ENCODE assay signal across 7 mouse cellular contexts in the genomic region with DNA sequence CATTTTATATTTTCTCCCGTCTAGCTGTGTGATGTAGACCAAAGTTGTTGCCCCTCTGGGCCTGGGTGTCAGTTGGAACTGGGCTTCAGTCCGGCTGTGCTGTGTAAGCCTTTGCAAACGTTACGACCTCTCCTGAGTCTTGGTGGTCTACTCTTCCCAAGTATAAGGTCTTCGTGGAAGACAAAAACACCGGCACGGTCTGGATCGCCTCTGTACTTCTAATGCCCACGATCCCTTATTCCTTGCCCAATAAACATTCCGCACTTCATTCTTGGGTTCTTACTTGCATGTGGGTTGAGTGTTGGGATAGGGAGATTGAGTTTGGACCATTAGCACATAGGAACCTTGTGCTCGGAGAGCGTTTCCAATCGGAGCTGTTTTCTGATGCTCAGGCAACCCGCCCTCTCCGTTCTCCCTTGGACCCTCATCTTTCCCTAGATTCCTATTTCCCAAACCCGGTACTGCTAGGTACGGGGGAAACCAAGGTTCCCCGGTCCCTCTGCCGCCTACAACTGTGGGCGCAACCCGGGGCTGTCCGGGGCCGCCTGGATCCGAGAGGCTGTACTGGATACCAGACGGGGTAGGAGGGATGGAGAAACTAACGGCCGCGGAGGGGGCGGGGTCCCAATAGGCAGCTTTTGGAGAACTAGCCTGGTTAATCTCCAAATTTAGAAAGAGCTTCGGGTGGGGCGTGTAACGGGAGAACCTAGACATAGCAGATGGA. TPM values are rescaled to one million over a fixed set of nuclear protein-coding genes. Genes with fewer than 3 reads are reported as not detected.
DNase-seq lines count a peak whose midpoint lies in the region; ATAC-seq lines count a peak whose summit lies in the region.

No protein-coding gene starts in this region.

- H3K4me1 ChIP-seq in forebrain, embryonic 15.5 days, result peaks cover 60% of the 10 kb centered on the region

- no peak overlapping the region for H3K27ac ChIP-seq in forebrain, embryonic 15.5 days (replicated peaks)

- ATAC-seq in forebrain, embryonic 15.5 days (replicated peaks), result no peak
- peak; percentile 6; the same call in 1 of the 2 replicates for ATAC-seq in megakaryocyte progenitor cell, adult 5-6 weeks (replicated peaks; ENCODE audit: poor library complexity)
- ATAC-seq in monocyte, adult 5-6 weeks (replicated peaks; ENCODE audit: insufficient number of reproducible peaks, low FRiP score, low TSS enrichment, poor library complexity, severe bottlenecking), result no peak

- DNase-seq in layer of hippocampus, postnatal 14 days (ENCODE audit: low spot score in 2 of 2), result peak; percentile 55 to 63
- DNase-seq in layer of hippocampus, adult 9-11 months, result no peak
- peak; percentile 57 for DNase-seq in cerebellum, postnatal 14 days
- no peak for DNase-seq in urinary bladder, postnatal 4 days (ENCODE audit: low spot score in 2 of 2)

- H3K4me3 ChIP-seq in forebrain, embryonic 15.5 days, result peak overlapping the region; percentile 73

- peak overlapping the region; percentile 84 for H3K4me2 ChIP-seq in forebrain, embryonic 15.5 days (replicated peaks)

- no peaks in the 10 kb centered on the region for H3K9me3 ChIP-seq in forebrain, embryonic 15.5 days

- peaks cover 46% of the 10 kb centered on the region for H3K27me3 ChIP-seq in forebrain, embryonic 15.5 days

- no peaks in the 10 kb centered on the region for H3K36me3 ChIP-seq in forebrain, embryonic 15.5 days

- 8% methylated on average over 32 of the region's 32 CpGs for WGBS in forebrain, embryonic 15.5 days

- H3K9ac ChIP-seq in forebrain, embryonic 15.5 days (replicated peaks), result peak overlapping the region; percentile 83

RNA-seq across cellular contexts. Expression of gene Zfp580, which starts 2.3 kb away (rescaled TPM):
- 10 to 100 TPM; 57.8 to 63.2 TPM for total RNA-seq in layer of hippocampus, postnatal 14 days (2021)
- 53.0 and 54.1 TPM in 2 replicates for polyA plus RNA-seq in forebrain, embryonic 15.5 days (2015; fragmentation: Nextera tagmentation; extraction: Ambion mirVana)
- total RNA-seq in megakaryocyte progenitor cell, adult 5-6 weeks (2015), result 2.3 and 3.0 TPM in 2 replicates
- 0.24 and 0.67 TPM in 2 replicates for total RNA-seq in megakaryocyte progenitor cell, adult 5-6 weeks (2017)
- total RNA-seq in monocyte, adult 5-6 weeks (2017), result not detected in 3 replicates

RNA-seq across cellular contexts. Expression of gene U2af2, which starts 8.3 kb away (rescaled TPM):
- total RNA-seq in layer of hippocampus, postnatal 14 days (2021), result 100 to 1,000 TPM; 163 to 176 TPM
- 136 TPM in 2 replicates for polyA plus RNA-seq in forebrain, embryonic 15.5 days (2015; fragmentation: Nextera tagmentation; extraction: Ambion mirVana)
- total RNA-seq in megakaryocyte progenitor cell, adult 5-6 weeks (2015), result 99.3 TPM in 2 replicates
- 225 and 247 TPM in 2 replicates for total RNA-seq in megakaryocyte progenitor cell, adult 5-6 weeks (2017)
- 119 to 185 TPM (median 151 TPM) in 3 replicates for total RNA-seq in monocyte, adult 5-6 weeks (2017)

RNA-seq across cellular contexts. Expression of gene Zfp784, which starts 15.4 kb away (rescaled TPM):
- 1 to 10 TPM; 5.3 to 7.0 TPM for total RNA-seq in layer of hippocampus, postnatal 14 days (2021)
- 7.8 and 8.5 TPM in 2 replicates for polyA plus RNA-seq in forebrain, embryonic 15.5 days (2015; fragmentation: Nextera tagmentation; extraction: Ambion mirVana)
- 0.72 and 1.5 TPM in 2 replicates for total RNA-seq in megakaryocyte progenitor cell, adult 5-6 weeks (2015)
- total RNA-seq in megakaryocyte progenitor cell, adult 5-6 weeks (2017), result 1.6 and 1.7 TPM in 2 replicates
- total RNA-seq in monocyte, adult 5-6 weeks (2017), result 3.0 to 3.8 TPM (median 3.1 TPM) in 3 replicates

RNA-seq across cellular contexts. Expression of gene 4632433K11Rik, which starts 19.7 kb away (rescaled TPM):
- not detected for total RNA-seq in layer of hippocampus, postnatal 14 days (2021)
- not detected in 2 replicates for polyA plus RNA-seq in forebrain, embryonic 15.5 days (2015; fragmentation: Nextera tagmentation; extraction: Ambion mirVana)
- total RNA-seq in megakaryocyte progenitor cell, adult 5-6 weeks (2015), result not detected in 2 replicates
- total RNA-seq in megakaryocyte progenitor cell, adult 5-6 weeks (2017), result 0.88 TPM in 1 of 2 replicates, not detected in the other
- total RNA-seq in monocyte, adult 5-6 weeks (2017), result 1.4 to 1.5 TPM in 2 of 3 replicates, not detected in the other

RNA-seq across cellular contexts. Expression of gene Epn1, which starts 26.4 kb away (rescaled TPM):
- 100 to 1,000 TPM; 479 to 480 TPM for total RNA-seq in layer of hippocampus, postnatal 14 days (2021)
- 94.5 and 96.9 TPM in 2 replicates for polyA plus RNA-seq in forebrain, embryonic 15.5 days (2015; fragmentation: Nextera tagmentation; extraction: Ambion mirVana)
- 41.0 and 42.0 TPM in 2 replicates for total RNA-seq in megakaryocyte progenitor cell, adult 5-6 weeks (2015)
- 37.0 and 51.5 TPM in 2 replicates for total RNA-seq in megakaryocyte progenitor cell, adult 5-6 weeks (2017)
- 65.8 to 88.9 TPM (median 80.5 TPM) in 3 replicates for total RNA-seq in monocyte, adult 5-6 weeks (2017)

Comparison
In these comparisons a context has a peak if more than half of its experiments do, and no peak if none do; other contexts are left out.
1. DNase-seq: peak in layer of hippocampus, postnatal 14 days (2 of 2) and cerebellum, postnatal 14 days (2 of 2); none in layer of hippocampus, adult 9-11 months (single experiment) and urinary bladder, postnatal 4 days (0 of 2).
2. RNA of gene Zfp580, which starts 2.3 kb away (total RNA-seq): 57.8 to 63.2 TPM in layer of hippocampus, postnatal 14 days; 0.24 to 3.0 TPM in megakaryocyte progenitor cell, adult 5-6 weeks and not detected in monocyte, adult 5-6 weeks; every median in the first group is over 10 times any median in the second.